Mouse (Mus musculus): ENCODE measurements around the gene Atad2b.
"Not testable (repeated sequence)": the region's sequence is repeated elsewhere in the genome, so short reads cannot be mapped to it uniquely, and the experiment has no call there.

Gene Atad2b

DNA sequence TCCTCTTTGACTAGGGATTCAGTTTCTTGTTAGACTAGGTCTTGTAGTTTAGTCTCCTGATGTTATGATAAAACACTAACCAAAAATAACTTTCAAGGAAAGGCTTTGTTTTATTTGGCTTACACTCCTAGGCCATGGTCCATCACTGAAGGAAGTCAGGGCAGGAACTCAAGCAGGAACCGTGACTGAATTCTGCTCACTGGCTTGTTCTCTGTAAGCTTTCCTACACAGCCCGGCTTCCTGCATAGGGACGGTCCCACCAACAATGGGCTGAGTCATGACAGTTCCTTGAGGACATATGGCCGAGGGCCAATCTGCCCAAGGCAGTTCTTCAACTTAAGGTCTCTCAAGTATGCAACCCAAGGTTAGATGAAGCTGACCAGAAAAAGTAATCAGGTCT, 5.4 kb upstream of the Atad2b start:
- DNase-seq (ENCODE audit: low spot score), result no peak

DNA sequence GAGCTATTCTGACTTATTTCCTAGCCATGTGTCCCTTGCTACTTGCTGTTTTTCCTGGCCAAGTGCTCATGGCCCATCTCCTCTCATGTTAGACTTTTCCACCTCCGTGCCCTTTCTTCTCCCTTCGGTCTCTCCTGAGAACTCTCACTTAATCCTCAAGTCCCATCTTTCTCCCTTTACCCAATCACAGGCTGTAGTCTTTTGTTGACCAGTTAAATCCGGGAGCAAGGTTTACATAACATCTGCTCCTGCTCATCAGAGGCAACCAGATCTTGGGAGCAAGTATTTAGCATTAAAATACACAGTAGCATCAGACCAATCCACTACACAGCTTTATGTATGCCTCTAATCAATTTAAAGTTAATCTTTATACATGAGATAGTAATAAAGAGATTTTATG, 2.7 kb upstream of the Atad2b start:
- DNase-seq (ENCODE audit: low spot score), result no peak

DNA sequence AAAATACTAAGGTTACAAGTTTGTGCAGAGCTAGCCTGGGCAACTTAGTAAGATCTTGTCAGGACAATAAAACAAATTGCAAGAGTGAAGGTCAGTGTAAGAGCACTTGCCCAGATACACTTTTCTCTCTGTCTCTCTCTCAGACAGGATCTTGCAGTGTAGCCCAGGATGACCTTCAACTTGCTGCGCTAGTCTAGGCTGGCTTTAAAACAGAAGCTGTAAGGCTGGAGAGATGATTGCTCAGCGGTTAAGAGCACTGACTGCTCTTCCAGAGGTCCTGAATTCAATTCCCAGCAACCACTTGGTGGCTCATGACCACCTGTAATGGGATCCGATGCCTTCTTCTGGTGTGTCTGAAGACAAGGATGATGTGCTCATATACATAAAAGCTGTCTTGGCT, 2.2 kb upstream of the Atad2b start:
- DNase-seq (ENCODE audit: low spot score), result no peak

DNA sequence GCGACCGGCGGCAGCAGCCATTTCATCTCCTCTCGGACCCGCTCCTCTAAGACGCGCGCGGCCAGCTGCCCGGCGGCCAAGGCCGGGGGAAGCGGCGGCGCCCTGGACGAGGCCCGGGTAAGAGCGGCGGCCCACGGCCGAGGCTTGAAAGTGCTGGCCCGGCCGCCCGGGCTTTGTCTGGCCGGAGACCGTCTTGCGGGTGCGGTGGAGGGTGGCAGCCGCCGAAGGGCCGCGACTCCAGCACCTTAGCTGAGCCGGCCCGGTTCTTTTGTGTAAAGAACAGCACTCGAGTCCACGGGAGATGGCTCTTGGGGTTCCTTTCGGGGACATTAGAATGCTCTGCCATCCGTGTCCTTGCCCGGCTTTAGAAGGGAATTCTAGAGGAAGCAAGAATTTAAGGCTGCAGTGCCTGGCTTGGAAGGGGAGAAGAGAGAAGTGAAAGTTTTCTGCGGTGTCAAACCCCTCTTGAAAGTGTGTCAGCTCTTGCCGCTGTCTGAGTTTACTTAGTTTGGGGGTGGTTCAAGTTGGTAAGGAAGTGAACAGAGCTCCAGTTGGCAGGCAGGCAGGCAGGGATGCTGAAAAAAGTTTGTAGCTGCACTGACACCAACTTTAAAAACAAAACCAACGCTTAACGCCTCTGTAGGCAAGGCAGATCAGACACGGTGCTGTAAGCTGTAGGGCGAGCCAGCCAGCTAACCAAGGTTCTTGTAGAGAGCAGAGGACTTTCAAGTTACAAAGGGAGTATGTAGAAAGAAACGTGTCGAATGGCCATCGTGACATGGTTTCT, 845 bp downstream of the Atad2b start:
- peak; percentile 66 for DNase-seq (ENCODE audit: low spot score)

DNA sequence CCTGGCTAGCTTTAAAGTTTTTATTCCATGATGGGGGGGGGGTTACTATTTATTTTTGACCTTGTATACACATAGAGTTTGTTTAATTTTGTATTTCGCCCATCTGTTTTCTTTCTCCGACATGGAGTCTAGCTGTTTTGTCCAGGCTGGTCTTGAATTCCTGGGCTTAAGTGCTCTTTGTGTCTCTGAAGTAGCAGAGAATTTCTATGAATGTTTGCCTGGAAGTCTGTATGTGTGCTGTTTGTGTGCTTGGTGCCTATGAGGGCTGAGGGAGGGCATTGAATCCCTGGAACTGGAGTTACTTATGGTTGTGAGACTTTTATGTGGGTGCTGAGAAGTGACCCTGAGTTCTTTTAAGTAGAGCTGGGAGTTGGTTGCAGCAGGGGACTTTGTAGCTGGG, 11.0 kb downstream of the Atad2b start:
- DNase-seq (ENCODE audit: low spot score), result no peak

DNA sequence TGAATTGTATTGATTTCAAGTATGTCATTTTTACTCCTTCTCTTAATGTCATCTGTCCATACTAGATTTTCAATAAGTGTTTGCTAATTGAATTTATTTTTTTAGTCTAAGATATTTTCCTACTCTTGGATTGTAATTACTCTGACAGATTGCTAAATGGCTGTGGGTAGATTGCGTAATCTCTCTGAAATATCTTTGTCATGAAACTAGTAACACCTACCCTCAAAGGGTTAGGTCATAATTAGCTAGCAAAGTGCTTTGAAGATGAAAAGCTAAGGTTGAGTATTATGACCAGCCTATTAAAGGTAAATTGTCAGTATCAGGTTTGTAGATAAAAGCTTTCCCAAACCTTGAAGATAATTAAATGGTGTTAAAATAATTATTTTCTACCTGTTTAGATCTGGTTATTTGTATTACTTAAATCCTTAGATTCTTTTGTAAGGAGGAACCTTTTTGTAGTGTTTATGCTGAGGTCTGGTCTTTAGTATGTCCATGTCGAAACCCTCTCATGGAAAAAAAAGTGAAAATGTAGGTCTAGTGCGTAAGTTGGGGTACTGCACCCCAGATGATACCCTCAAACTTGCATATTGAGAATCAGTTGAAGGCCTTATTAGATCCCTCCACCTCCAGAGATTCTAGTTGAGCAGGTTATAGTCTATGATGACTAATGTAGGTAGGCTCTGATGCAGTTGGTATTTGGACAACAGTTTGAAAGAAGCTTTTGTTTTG, 13.8 kb downstream of the Atad2b start:
- no peak for DNase-seq (ENCODE audit: low spot score)

DNA sequence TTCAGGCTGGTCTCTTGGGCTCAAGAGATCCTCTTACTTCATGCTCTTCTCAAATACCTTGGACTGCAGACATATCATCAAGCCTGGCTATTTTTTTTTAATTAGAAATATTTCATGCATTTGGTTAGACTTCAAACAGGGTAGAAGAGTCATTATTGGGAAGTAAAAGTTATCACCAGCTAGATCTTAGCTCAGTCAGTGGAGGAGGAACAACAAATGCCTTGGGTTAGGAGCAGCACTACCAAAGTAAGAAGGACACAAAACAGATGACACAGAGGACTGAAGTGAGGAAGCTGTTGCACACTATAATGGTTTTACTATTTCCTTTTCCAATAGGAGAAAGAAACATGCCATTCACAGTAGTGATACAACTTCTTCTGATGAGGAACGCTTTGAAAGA, 35.1 kb downstream of the Atad2b start:
- DNase-seq (ENCODE audit: low spot score), result no peak

DNA sequence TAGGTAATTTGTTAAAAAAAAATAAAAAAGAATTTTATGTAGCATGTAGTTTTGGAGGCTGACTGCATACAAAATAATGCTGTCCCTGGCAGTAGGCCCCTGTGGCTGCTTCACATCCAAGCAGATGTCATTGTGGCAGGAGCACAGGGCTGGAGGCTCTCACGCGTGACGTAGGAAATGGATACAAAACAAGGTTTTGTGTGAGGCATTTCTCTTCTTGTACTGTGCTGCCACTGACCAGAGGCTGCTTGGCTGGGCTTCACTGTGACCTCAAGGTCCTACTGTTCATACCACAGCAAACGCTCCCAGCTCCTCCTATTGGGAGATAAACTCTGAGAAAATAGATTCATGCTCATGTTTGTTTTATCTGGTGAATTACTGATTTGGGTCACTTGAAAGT, 36.0 kb downstream of the Atad2b start:
- no peak for DNase-seq (ENCODE audit: low spot score)

DNA sequence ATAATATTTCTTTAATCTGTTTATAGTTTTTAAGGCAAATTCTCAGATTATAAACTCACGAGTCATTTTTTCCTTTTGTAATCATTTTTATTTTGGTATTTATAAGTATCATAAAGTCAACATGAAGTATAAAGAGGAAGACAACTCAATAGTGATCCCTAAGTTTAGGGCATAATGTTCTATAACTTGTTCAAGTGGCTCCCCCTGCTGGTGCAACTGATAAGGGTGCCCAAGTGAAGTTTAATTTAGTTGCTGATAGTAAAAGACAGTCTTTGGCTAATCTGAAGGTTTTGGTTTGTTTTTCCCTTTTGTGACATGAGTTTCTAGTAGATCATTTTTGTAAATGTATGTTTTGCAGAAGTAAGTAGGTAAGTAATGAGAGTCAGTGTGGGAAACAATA, 55.8 kb downstream of the Atad2b start:
- DNase-seq (ENCODE audit: low spot score), result peak; percentile 71

DNA sequence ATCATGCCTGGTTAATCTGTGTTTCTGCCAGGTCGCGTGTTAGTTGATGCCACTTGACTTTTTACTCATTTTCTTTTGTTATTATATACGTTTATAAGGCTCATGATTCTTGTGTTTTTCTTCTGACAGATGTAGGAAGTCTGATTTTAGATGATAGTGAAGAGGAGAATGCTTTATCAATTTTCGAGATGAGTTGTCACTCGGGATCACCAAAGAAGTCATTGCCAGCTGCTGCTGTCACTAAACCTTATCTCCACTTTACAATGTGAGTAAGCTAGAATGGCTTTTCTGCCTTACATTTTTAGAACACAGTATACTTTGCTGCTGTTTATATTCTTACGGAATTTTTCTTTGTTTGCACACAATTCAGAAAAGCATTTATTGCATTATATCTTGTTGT, 61.2 kb downstream of the Atad2b start:
- no peak for DNase-seq (ENCODE audit: low spot score)

DNA sequence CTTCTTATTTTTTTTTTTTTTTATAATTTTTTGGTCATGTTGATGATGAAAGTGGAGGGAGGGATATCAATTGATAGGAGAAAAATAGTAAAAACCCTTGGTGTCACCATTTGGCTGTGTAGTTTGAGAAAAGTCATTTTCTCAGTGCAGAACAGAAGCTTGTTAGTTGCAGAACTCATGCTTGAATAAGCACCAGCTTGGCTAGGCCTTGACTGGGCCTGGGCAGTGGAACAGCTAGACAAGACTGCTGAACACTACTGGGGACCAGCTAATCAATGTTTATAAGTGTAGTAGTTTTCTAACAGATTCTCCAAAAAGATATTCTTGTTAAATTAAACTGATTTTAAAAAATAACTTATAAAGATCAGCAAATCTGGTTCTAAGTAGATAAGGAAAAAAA, 79.8 kb downstream of the Atad2b start:
- no peak for DNase-seq (ENCODE audit: low spot score)

DNA sequence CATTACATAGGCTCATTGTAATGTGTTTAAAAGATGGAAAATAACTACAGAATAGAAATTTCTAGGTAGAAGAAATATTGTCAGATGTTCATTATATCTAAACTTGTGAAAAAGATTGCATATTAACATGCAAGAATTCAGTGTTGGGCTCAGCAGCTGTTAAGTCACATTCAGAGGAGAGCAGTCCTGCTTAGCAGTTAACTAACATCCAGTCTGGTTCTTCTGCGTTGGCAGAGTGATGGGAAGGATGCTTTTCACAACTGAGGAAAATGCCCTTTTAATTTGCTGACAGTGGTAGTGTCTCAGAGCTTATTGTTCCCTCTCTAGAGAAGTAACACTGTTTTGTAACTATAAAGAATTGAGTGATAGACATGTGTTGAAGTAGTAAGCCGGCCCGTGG, 88.2 kb downstream of the Atad2b start:
- DNase-seq (ENCODE audit: low spot score), result no peak

DNA sequence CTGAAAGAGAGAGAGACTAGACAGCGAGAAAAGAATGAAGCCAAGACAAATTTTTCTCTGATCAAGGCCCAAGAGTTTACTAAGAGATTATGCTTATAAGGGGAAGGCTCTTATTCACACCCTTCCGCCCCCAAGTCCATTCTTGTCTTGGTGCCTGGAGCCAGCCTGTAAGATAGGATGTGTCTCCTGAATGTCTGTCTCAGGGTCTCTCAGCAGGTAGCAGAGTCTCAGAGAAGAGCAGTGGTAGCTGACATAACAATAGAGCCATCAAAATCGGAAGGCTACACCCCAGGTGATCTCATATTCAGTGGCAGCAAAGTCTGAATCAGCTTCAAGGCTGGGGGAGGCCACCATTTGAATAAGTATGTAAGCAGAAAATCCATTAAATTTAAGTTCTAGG, 88.6 kb downstream of the Atad2b start:
- not testable (repeated sequence) for DNase-seq (ENCODE audit: low spot score)

DNA sequence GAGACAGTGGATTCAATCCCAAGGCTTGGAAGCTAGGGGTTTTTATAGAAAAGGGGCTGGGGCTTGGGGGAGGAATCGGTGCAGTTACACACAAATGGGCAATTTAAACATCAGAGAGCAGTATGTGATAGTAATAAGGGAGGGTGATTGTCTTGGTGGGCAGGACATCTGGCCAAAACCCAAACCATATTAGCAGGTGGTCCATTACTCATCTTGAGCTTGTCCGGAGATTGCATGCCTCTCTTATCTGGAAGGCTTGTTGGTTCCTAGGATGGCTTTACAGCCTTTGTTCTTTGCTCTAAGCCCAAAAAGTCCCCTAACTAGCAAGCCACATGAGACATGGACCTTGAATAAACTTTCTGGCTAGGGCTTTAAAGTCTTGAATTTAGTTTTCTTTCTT, 91.5 kb downstream of the Atad2b start:
- DNase-seq (ENCODE audit: low spot score), result not testable (repeated sequence)

DNA sequence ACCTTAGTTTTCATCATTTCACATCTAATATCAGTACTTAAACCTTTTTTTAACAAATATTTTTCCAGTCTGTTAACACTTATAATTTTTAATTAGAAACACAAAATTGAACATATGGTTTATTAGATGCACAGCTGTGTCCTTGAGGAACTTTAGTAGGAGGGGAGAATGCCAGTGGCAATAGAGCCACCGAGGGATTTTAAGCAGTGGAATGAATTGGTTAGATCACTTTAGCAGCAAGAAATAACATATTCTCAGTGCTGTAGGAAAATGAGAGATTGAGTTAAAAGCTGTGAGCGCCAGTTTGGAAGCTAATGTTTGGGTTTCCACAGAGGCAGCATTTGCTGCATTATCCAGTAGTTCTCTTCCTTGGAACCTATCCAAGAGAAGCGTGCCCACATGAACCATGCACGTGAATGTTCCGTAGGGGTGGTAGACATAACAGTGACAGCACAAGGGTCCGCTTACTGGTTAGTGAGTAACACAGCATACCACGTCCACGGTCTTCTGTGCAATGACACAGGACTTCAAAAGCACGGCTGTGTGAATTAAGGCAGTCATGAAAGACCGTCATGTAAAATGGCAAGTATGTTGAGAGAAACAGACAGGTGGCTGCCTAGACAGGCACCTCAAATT, 108.2 kb downstream of the Atad2b start:
- DNase-seq (ENCODE audit: low spot score), result no peak

DNA sequence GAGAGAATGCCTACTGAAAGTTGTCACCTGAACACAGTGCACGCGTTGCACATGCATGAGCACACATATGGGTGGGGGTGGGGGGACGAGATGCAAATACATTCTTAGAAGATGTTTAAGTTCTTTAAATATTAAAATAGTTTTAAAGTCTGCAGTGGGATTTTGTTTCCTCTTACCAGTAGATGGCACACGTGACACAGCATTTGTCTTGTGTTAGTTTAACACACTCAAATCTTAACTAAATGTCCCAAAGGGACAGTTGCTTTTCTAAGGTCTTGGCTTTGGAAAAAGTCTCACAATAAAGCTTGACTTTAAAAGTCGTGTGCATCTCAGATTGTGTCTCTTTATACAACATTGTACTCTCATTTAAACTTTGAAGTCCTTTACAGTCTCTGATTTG, 111.9 kb downstream of the Atad2b start:
- no peak for DNase-seq (ENCODE audit: low spot score)

DNA sequence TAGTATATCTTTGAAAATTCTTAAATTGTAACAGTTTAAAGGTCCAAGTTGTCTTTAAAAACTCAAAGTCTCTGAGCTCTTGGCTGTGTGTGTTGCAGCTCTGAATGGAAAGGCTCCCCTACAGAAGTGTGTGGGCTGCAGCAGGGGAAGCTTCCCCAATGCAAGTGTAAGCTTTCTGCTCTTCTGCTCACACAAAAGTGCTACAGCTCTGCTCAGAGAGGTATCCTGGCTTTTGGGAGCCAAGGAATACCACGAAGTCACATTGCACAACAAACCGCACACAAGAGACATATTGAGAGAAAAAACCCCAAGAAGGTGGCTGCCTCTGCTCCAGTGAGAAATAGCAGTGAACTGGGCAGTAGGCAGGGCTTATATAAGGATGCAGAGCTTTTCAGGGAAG, 120.9 kb downstream of the Atad2b start:
- DNase-seq (ENCODE audit: low spot score), result no peak

DNA sequence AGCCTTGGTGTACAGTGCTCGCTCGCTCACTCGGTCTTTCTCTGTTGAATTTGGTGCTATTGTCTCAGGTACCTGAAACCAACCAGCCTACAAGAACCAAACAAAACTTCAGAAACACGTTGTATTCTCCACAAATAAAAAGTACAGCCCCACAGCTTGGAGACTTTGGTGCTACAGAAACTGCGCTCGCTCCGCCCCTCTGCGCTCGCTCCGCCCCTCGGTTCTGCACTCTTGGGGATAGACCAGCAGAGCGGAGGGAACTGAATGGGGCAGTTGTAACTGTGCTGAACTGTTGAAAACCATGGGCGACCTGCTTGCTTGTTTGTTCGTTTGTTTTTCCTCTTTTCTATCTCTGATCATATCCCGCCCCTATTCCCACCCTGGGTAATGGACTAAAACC, 127.0 kb downstream of the Atad2b start:
- no peak for DNase-seq (ENCODE audit: low spot score)

DNA sequence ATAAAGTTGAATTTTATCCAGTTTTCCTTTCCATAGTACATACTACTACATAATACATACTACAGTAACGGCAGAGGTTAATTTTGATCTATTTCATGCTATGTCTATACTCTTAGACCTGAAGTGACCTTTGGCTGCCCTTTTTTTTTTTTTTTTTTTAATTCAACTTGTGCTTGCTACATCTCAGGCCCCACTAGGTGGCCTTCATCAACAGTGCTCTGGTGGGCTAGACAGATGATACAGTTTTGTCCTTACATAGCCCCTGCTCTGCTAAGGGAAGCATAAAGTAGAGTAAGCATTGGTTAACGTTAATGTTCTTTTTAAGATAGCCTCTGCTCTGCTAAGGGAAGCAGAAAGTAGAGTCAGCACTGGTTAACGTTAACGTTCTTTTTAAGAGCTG, 131.0 kb downstream of the Atad2b start:
- DNase-seq (ENCODE audit: low spot score), result no peak

DNA sequence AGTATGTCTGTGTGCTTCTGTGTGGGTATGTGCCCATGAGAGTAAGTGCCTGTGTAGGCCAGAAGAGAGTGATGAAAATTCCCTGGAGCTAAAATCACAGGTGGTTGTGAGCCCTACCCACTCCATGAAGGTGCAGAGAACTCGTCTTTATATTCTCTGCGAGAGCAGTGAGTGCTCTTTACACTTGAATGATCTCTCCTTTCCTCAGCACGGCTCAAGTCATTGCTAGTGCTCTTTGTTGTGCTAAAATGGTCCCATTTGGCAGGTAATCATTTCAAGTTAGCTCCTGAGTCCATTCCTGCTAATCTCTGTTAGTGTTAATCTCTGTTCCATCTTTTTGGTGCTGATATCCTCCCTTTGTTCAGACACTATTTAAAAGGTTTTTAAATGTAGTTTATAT, 150.4 kb downstream of the Atad2b start:
- DNase-seq (ENCODE audit: low spot score), result no peak

DNA sequence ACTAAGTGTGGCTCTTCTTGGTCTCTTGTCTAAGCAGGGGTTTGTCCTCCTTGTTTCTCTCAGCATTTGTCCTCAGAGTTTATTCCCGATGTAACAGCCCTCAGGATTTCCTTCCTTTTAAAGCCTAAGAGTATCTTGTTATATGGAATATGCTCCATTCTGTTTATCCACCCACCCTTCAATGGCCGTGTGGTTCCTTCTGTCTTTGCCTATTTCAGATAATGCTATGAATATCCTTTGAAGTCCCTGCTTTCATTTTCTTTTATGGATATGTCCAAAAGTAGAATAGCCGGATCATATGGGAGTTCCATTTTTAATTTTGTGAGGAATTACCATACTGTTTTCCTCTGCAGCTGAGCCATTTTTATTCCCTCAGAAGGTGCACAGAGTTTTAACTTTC, 153.0 kb downstream of the Atad2b start:
- no peak for DNase-seq (ENCODE audit: low spot score)

DNA sequence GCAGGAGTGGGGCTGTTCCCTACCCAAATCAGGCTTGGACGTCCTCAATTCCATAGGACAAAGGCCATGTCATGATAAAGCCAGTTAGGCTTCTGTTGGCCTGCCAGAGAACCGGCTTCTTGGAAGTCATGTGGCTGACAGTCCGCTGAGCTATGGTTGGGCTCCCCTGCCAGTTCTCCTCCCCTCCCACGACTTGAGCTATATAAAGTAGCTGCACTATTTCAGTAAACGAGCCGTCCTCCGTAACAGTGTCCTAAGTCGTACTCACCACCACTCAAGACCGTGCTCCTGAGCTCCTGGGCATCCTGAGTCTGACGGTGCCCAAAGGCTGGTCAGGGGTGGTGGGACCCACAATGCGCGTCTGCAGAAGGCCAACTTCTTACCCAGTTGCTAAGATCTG, 156.0 kb downstream of the Atad2b start:
- no peak for DNase-seq (ENCODE audit: low spot score)

DNA sequence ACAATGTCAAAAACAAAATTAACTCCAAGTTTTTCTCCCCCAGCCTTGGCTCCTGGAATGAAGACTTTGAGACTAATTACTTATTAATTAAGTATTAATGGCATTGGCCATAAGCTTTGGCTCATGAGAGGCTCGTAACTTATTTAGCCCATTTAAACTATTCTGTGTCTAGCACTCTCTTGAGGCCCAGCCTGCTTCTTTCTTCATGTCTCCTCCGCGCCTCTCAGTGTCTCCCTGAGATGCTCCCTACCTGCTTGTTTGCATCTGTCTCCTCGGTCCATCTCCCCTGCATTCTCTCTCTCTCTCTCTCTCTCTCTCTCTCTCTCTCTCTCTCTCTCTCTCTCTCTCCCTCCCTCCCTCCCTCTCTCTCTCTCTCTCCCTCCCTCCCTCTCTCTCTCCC, 164.3 kb downstream of the Atad2b start:
- DNase-seq (ENCODE audit: low spot score), result no peak
